Mouse (Mus musculus) forebrain, embryonic 14.5 days (tissue): Measurements from ENCODE around the gene Cdadc1. TPM values are rescaled to one million over a fixed set of nuclear protein-coding genes. Genes with fewer than 3 reads are reported as not detected.

ENCODE experiments used
- ATAC-seq: fragments of 200-750 bp; cut with Nextera tagmentation; 2 replicates; pipeline ENCODE4 v1.8.0; 2017; ENCODE audit warnings: mild to moderate bottlenecking, moderate library complexity
- DNase-seq: peaks from one replicate; pipeline ENCODE4 v3.0.0-alpha.2; 2015; ENCODE audit warnings: low spot score
- H3K27ac ChIP-seq: fragments of 300-500 bp; sonication (generic); 2 replicates; pipeline ENCODE4 v1.5.1; 2014; ENCODE audit warnings: low read depth, mild to moderate bottlenecking, control low read depth, low read length, moderate library complexity
- H3K27me3 ChIP-seq: fragments of 300-500 bp; sonication (generic); replicated peaks from 2 replicates; pipeline ENCODE4 v1.6.1; 2014; ENCODE audit warnings: low read length, control low read depth, mixed read lengths; ENCODE audit not compliant: control insufficient read depth, insufficient read depth
- H3K36me3 ChIP-seq: fragments of 300-500 bp; sonication (generic); 2 replicates; pipeline ENCODE4 v1.6.1; 2014; ENCODE audit warnings: low read length, control low read depth; ENCODE audit not compliant: control insufficient read depth, insufficient read depth
- H3K4me1 ChIP-seq: fragments of 300-500 bp; sonication (generic); 2 replicates; pipeline ENCODE4 v1.6.1; 2014; ENCODE audit warnings: antibody characterized with exemption, low read length, control low read depth; ENCODE audit not compliant: control insufficient read depth, insufficient read depth
- H3K4me2 ChIP-seq: fragments of 300-500 bp; sonication (generic); 2 replicates; pipeline ENCODE4 v1.6.1; 2014; ENCODE audit warnings: mild to moderate bottlenecking, control low read depth, low read length
- H3K4me3 ChIP-seq: fragments of 300-500 bp; sonication (generic); 2 replicates; pipeline ENCODE4 v1.5.1; 2014; ENCODE audit warnings: low read depth, low read length, control low read depth
- H3K9ac ChIP-seq: fragments of 300-500 bp; sonication (generic); 2 replicates; pipeline ENCODE4 v1.6.1; 2014; ENCODE audit warnings: mild to moderate bottlenecking, low read length, control low read depth, moderate library complexity
- H3K9me3 ChIP-seq: fragments of 300-500 bp; sonication (generic); replicated peaks from 2 replicates; pipeline ENCODE4 v1.6.1; 2016; ENCODE audit warnings: low read length, control low read depth, mixed read lengths; ENCODE audit not compliant: control insufficient read depth
- WGBS: fragments of 180-500 bp; shearing (Covaris S2); extraction: QIAGEN DNeasy Blood & Tissue Kit; methylation state at CpG from one replicate; pipeline ENCODE4 v1.1.7; 2014; 5-methylcytosine and 5-hydroxymethylcytosine counted together
- polyA plus RNA-seq: library from polyadenylated mRNA; unstranded; fragments of >200 nt; fragmentation: Nextera tagmentation; extraction: Ambion mirVana; gene quantifications from 2 replicates; pipeline ENCODE4 v1.2.1, GENCODE M21; 2014

The Cdadc1 gene
- polyA plus RNA-seq, 1 experiment from 2014 or later, result 33.0 TPM

DNA sequence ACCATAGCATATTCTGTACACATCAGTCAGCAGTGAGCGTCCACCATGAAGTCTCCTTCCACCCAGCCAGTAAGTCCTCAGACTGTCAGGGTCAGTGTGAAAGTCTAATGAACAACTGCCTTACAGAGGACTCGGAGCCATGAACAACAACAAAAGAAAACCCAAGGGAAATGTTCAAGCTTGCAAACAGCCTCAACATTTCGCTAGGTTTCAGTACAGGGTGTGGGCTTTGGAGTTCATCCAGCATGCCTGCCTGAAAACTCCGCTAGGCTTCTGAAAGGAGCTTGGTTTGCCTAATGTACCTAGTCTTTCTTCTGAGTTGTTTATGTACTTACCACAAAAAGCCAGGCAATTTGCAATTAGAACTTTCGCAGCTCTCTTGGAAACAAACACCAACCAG is 53.8 kb downstream of the Cdadc1 start:
- Histone ChIP-seq H3K27me3 (no peaks in the 10 kb centered on the region), H3K4me1 (no peaks in the 10 kb centered on the region), H3K36me3 (no peaks in the 10 kb centered on the region), H3K9ac (no peak overlapping the region), H3K4me3 (no peak overlapping the region), H3K27ac (no peak overlapping the region), H3K9me3 (no peaks in the 10 kb centered on the region), H3K4me2 (no peak overlapping the region)
- DNase-seq (no peak), ATAC-seq (no peak)
- 45% methylated on average over 5 of the region's 5 CpGs for whole genome bisulfite sequencing

DNA sequence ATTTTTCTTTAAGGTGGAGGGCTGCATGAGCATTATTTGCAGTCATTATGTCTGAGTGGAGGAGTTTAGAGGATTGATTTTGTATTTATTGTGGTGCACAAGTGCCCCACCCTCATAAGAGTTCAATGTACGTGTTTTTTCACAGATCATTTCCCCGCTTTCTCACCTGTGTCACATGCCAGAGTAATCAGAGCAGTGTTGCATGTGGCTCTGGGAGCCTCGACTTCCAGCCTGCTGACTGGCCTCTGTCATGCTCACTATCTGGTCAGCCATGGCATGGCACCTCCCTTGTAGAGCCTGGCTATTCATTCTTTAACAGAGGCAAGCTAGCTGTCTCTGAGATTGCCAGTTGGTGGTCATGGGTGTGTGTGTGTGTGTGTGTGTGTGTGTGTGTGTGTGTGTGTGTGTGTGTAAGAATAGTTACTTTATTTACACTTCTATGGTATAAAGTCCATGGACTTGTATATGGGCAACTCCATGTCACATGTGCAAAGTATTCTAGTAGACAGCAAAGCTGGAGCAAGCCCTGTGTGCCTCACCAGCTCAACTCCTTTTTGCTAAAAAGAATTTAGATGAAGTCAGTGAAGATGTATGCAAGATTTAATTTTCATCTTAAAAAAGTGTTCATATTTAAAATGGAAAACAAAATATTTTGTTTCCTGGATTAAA is 54.5 kb downstream of the Cdadc1 start:
- no peak overlapping the region for H3K4me2 ChIP-seq
- 83% methylated on average over 3 of the region's 3 CpGs for WGBS
- H3K9me3 ChIP-seq, result no peaks in the 10 kb centered on the region
- H3K36me3 ChIP-seq, result no peaks in the 10 kb centered on the region
- no peak overlapping the region for H3K9ac ChIP-seq
- DNase-seq (no peak), ATAC-seq (no peak)
- H3K27ac ChIP-seq, result no peak overlapping the region
- no peaks in the 10 kb centered on the region for H3K4me1 ChIP-seq
- H3K27me3 ChIP-seq, result no peaks in the 10 kb centered on the region
- no peak overlapping the region for H3K4me3 ChIP-seq

DNA sequence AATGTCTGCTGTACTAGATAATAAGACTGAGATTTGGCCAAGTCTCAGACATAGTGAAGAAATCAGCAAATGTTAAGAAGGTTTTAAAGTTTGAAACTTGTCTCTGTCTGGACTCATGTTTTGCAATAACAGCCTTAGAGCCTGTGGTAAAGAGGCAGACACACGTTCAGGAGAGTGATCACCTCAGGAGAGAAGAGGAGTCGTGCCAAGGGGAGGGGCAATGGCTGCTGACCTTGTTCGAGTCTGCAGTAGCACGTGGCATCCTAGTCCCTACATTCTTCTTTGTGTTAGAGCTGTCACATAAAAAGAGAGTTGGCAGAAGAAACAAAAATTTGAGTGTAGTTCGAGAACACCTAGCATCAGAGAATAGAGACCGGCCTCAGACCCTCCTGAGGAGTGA is 57.0 kb downstream of the Cdadc1 start:
- Histone ChIP-seq H3K4me1 (no peaks in the 10 kb centered on the region), H3K4me3 (no peak overlapping the region), H3K27ac (no peak overlapping the region), H3K9ac (no peak overlapping the region), H3K9me3 (no peaks in the 10 kb centered on the region), H3K4me2 (no peak overlapping the region), H3K36me3 (no peaks in the 10 kb centered on the region), H3K27me3 (no peaks in the 10 kb centered on the region)
- ATAC-seq, result no peak
- no peak for DNase-seq
- 77% methylated on average over 6 of the region's 6 CpGs for WGBS

GRCm38 (mm10) chr14:59540230-59540629 is 57.5 kb downstream of the Cdadc1 start:
- ATAC-seq, result no peak
- Histone ChIP-seq H3K4me3 (no peak overlapping the region), H3K9me3 (no peaks in the 10 kb centered on the region), H3K27me3 (no peaks in the 10 kb centered on the region), H3K27ac (no peak overlapping the region), H3K4me2 (no peak overlapping the region), H3K36me3 (no peaks in the 10 kb centered on the region), H3K4me1 (no peaks in the 10 kb centered on the region), H3K9ac (no peak overlapping the region)
- WGBS, result 83% methylated on average over 2 of the region's 2 CpGs
- no peak for DNase-seq

- H3K4me3 ChIP-seq, result no peak overlapping the region
- no peak overlapping the region for H3K27ac ChIP-seq
- H3K9ac ChIP-seq, result no peak overlapping the region
- H3K27me3 ChIP-seq, result no peaks in the 10 kb centered on the region
- H3K4me1 ChIP-seq, result no peaks in the 10 kb centered on the region
- DNase-seq (no peak), ATAC-seq (no peak)
- WGBS, result 87% methylated on average over 4 of the region's 4 CpGs
- no peaks in the 10 kb centered on the region for H3K9me3 ChIP-seq
- H3K36me3 ChIP-seq, result no peaks in the 10 kb centered on the region
- no peak overlapping the region for H3K4me2 ChIP-seq
These were observed 59.8 kb downstream of the Cdadc1 start for GRCm38 (mm10) chr14:59537829-59538432.

GRCm38 (mm10) chr14:59533908-59534307 is 63.9 kb downstream of the Cdadc1 start:
- no peak overlapping the region for H3K27ac ChIP-seq
- H3K36me3 ChIP-seq, result no peaks in the 10 kb centered on the region
- H3K9me3 ChIP-seq, result no peaks in the 10 kb centered on the region
- no peak overlapping the region for H3K9ac ChIP-seq
- H3K4me2 ChIP-seq, result no peak overlapping the region
- H3K4me1 ChIP-seq, result no peaks in the 10 kb centered on the region
- H3K27me3 ChIP-seq, result no peaks in the 10 kb centered on the region
- no peak overlapping the region for H3K4me3 ChIP-seq
- peak; percentile 61 for DNase-seq
- ATAC-seq, result no peak

- WGBS, result 72% methylated on average over 1 of the region's 1 CpGs
- DNase-seq, result no peak
- Histone ChIP-seq H3K36me3 (no peaks in the 10 kb centered on the region), H3K9ac (no peak overlapping the region), H3K27ac (no peak overlapping the region), H3K4me1 (no peaks in the 10 kb centered on the region), H3K4me2 (no peak overlapping the region), H3K27me3 (no peaks in the 10 kb centered on the region), H3K9me3 (no peaks in the 10 kb centered on the region), H3K4me3 (no peak overlapping the region)
- no peak for ATAC-seq
These were observed 64.8 kb downstream of the Cdadc1 start for GRCm38 (mm10) chr14:59532986-59533385.

DNA sequence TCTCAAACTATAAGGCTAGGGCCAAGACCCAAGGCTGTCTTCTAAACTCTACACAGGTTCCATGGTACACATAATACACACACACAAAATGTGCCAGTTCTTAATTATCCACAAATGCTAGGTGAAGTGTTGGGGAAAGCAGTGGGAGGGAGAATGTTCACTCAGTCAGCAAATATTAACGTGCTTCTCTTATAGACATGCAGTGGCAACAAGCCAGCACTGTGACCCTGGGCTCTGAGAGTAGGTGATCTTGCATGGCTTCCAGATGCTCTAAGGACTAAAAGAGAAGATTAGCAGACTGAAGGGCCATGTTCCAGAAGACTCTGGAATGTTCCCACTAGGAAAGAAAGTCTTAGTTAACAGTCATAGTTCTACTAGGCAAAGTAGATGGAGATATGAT is 67.0 kb downstream of the Cdadc1 start:
- no peaks in the 10 kb centered on the region for H3K36me3 ChIP-seq
- 82% methylated on average over 1 of the region's 1 CpGs for WGBS

DNA sequence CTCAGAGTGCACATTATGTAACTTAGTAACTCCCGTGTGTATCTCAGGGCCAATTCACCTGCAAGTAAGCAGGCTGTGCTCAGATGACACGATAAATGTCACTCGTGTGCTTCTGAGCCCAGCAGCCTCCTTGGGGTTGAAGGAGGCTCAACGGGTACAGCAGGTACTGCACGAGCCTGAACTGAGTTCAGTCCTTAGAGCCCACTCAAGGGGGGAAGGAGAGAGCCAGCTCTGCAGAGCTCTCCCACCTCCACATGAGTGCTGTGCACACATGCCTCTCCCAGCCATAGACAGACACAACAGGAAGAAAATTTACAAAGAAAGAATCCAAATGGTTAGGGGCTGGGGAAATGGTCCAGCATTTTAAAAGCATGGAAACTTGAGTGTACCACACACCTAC is 71.9 kb downstream of the Cdadc1 start:
- ATAC-seq (no peak), DNase-seq (no peak)
- H3K9me3 ChIP-seq, result no peaks in the 10 kb centered on the region
- H3K27ac ChIP-seq, result no peak overlapping the region
- H3K27me3 ChIP-seq, result no peaks in the 10 kb centered on the region
- WGBS, result 91% methylated on average over 5 of the region's 5 CpGs
- no peaks in the 10 kb centered on the region for H3K36me3 ChIP-seq
- H3K4me3 ChIP-seq, result no peak overlapping the region
- H3K4me2 ChIP-seq, result no peak overlapping the region
- H3K9ac ChIP-seq, result no peak overlapping the region
- no peaks in the 10 kb centered on the region for H3K4me1 ChIP-seq

More for the DNA sequence above, 67.0 kb downstream of the Cdadc1 start:
- Histone ChIP-seq H3K4me1 (no peaks in the 10 kb centered on the region), H3K27me3 (no peaks in the 10 kb centered on the region), H3K9me3 (no peaks in the 10 kb centered on the region), H3K4me3 (no peak overlapping the region), H3K27ac (no peak overlapping the region), H3K4me2 (no peak overlapping the region), H3K9ac (no peak overlapping the region)
- ATAC-seq (no peak), DNase-seq (no peak)
